Mouse (Mus musculus) olfactory bulb, adult 2 months (tissue): Measurements from ENCODE around the gene Cdx2. TPM values are rescaled to one million over a fixed set of nuclear protein-coding genes. Genes with fewer than 3 reads are reported as not detected.

Source experiments
- H3K27ac ChIP-seq: fragments of 200-500 bp; 2 replicates; pipeline ENCODE4 v1.5.1; 2012; ENCODE audit warnings: low read depth, low read length; ENCODE audit not compliant: insufficient read depth
- H3K4me1 ChIP-seq: fragments of 200-500 bp; 2 replicates; pipeline ENCODE4 v1.6.1; 2012; ENCODE audit warnings: low read length; ENCODE audit not compliant: control insufficient read depth, insufficient read depth
- H3K4me3 ChIP-seq: fragments of 200-500 bp; 2 replicates; pipeline ENCODE4 v1.5.1; 2012; ENCODE audit warnings: mild to moderate bottlenecking, low read depth, low read length, moderate library complexity; ENCODE audit not compliant: insufficient read depth
- CTCF ChIP-seq: fragments of 200-500 bp; IDR thresholded peaks from 2 replicates; pipeline ENCODE4 v1.5.1; 2012; ENCODE audit warnings: low read depth, mild to moderate bottlenecking, low read length, moderate library complexity; ENCODE audit not compliant: insufficient read depth
- POLR2A ChIP-seq: fragments of 200-500 bp; IDR thresholded peaks from 2 replicates; pipeline ENCODE4 v1.6.1; 2012; ENCODE audit warnings: mild to moderate bottlenecking, low read depth, low read length, moderate library complexity; ENCODE audit not compliant: insufficient read depth
- WGBS: fragments of 180-500 bp; shearing (Covaris S2); methylation state at CpG from one replicate; pipeline ENCODE4 v1.1.7; 2018; 5-methylcytosine and 5-hydroxymethylcytosine counted together
- polyA plus RNA-seq: library from polyadenylated mRNA; stranded (reverse); fragments of >200 nt; gene quantifications from 2 replicates; pipeline ENCODE4 v1.2.4, GENCODE M21; 2012; ENCODE audit warnings: low replicate concordance; ENCODE audit not compliant: missing spikeins, insufficient read depth, insufficient read length

Gene Cdx2
- polyA plus RNA-seq, 1 experiment: not detected

GRCm38 (mm10) chr5:147284365-147284764 lies 22.7 kb downstream of the Cdx2 start:
- Histone ChIP-seq H3K4me3 (no peak overlapping the region), H3K4me1 (no peaks in the 10 kb centered on the region), H3K27ac (no peak overlapping the region)
- no peak for TF ChIP-seq POLR2A
- no peak for TF ChIP-seq CTCF
- WGBS: 77% methylated on average over 4 of the region's 4 CpGs

GRCm38 (mm10) chr5:147277547-147277925 lies 29.5 kb downstream of the Cdx2 start:
- no peak overlapping the region for H3K27ac ChIP-seq

GRCm38 (mm10) chr5:147276701-147277546 lies 30.1 kb downstream of the Cdx2 start:
- no peaks in the 10 kb centered on the region for H3K4me1 ChIP-seq
- WGBS: 1% methylated on average over 18 of the region's 18 CpGs
- H3K4me3 ChIP-seq: no peak overlapping the region
- H3K27ac ChIP-seq: no peak overlapping the region
- TF ChIP-seq POLR2A (no peak), CTCF (no peak)

More at GRCm38 (mm10) chr5:147277547-147277925, 29.5 kb downstream of the Cdx2 start:
- TF ChIP-seq POLR2A: no peak
- WGBS: under 1% methylated on average over 13 of the region's 13 CpGs
- H3K4me3 ChIP-seq: no peak overlapping the region
- no peaks in the 10 kb centered on the region for H3K4me1 ChIP-seq

GRCm38 (mm10) chr5:147275761-147276160 lies 31.3 kb downstream of the Cdx2 start:
- TF ChIP-seq POLR2A (no peak), CTCF (no peak)
- WGBS: 12% methylated on average over 3 of the region's 3 CpGs
- H3K4me3 ChIP-seq: no peak overlapping the region
- H3K4me1 ChIP-seq: no peaks in the 10 kb centered on the region
- no peak overlapping the region for H3K27ac ChIP-seq

DNA sequence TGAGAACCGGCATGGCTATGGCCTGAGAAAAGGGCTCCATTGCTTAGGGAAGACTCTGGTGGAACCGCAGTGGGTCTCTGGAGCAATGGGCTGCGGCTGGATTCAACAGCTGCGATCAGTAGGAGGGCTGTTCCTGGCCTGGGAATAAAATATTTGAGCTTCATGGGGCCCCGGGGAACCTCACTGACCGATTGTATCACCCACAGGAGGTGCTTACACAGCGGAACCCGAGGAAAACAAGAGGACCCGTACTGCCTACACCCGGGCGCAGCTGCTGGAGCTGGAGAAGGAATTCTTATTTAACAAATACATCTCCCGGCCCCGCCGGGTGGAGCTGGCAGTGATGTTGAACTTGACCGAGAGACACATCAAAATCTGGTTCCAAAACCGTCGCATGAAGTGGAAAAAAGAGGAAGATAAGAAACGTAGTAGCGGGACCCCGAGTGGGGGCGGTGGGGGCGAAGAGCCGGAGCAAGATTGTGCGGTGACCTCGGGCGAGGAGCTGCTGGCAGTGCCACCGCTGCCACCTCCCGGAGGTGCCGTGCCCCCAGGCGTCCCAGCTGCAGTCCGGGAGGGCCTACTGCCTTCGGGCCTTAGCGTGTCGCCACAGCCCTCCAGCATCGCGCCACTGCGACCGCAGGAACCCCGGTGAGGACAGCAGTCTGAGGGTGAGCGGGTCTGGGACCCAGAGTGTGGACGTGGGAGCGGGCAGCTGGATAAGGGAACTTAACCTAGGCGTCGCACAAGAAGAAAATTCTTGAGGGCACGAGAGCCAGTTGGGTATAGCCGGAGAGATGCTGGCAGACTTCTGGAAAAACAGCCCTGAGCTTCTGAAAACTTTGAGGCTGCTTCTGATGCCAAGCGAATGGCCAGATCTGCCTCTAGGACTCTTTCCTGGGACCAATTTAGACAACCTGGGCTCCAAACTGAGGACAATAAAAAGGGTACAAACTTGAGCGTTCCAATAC lies 32.6 kb downstream of the Cdx2 start:
- Histone ChIP-seq H3K4me1 (no peaks in the 10 kb centered on the region), H3K4me3 (no peak overlapping the region), H3K27ac (no peak overlapping the region)
- 2% methylated on average over 48 of the region's 48 CpGs for WGBS
- no peak for TF ChIP-seq POLR2A
- TF ChIP-seq CTCF: no peak

DNA sequence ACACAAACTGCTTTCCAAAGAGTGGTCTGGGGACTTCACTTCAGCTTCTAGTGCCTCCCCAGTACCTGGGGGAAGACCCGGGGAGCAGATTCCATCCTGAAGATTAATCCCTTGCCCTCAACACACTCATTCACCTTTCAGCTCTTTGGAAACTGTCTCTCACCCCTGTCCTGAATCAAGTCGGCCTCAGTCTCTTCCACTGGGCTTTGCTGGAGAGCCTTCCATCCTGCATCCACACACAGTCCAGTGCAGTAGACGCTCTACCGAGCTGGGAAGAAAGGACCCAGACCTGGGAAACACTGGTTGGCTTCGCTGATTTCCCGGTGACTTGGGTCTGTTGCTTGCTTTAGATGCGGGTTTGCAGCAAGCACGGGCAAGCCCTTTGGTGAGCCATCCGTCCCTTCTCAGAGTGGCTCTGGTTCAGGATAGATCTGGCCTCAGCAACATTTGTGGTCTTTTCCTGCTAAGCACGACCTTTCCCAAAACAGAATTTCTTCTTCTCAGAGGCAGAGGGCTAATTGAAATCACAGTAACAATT lies 34.2 kb downstream of the Cdx2 start:
- H3K27ac ChIP-seq: no peak overlapping the region
- WGBS: 2% methylated on average over 10 of the region's 10 CpGs
- TF ChIP-seq POLR2A (no peak), CTCF (no peak)
- H3K4me3 ChIP-seq: no peak overlapping the region
- no peaks in the 10 kb centered on the region for H3K4me1 ChIP-seq

GRCm38 (mm10) chr5:147272046-147272807 lies 34.8 kb downstream of the Cdx2 start:
- H3K27ac ChIP-seq: no peak overlapping the region
- H3K4me1 ChIP-seq: no peaks in the 10 kb centered on the region
- WGBS: 14% methylated on average over 12 of the region's 12 CpGs
- no peak overlapping the region for H3K4me3 ChIP-seq
- TF ChIP-seq POLR2A: no peak
- TF ChIP-seq CTCF: no peak
